Mouse (Mus musculus): Measurements from ENCODE around the gene Spred2.

DNA sequence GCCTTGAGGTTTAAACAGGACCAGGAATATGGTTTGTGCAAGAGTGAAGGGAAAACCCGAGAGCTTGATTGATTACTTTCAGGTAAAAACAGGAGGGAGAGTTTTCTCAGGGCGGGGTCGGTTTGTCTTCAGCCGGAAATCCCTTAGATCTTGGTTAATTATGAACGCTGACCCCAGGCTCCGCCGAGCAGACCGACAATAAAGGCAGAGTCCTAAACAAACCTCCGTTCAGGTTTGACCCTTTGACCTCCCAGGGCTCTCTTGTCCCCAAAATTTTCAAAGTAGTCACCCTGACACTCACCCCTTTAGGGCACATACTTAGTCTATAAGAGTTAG is 63.5 kb downstream of the Spred2 start:
- TF ChIP-seq CTCF (IDR thresholded peaks at IDR 0.05; ENCODE audit: insufficient read depth, low read length), result no peak
- no peak for TF ChIP-seq POLR2A (IDR thresholded peaks at IDR 0.05; ENCODE audit: borderline replicate concordance, extremely low read depth, low read depth, low read length)
